In genomic region chr9:40344801-40345492, GRCm38 (mm10) we compare ENCODE assay signal across 8 mouse cellular contexts.
A peak's percentile ranks its signal among the peaks of the same experiment; 100 is the strongest.
DNase-seq lines count a peak whose midpoint lies in the region; ATAC-seq and TF ChIP-seq lines count a peak whose summit lies in the region.

No protein-coding gene starts in this region.

- DNase-seq in brain, adult 2 months (ENCODE audit: low read depth, low spot score): peak; percentile 87
- DNase-seq in ovary, postnatal 14 days (ENCODE audit: low spot score): no peak
- no peak for DNase-seq in spleen, postnatal 36 days (ENCODE audit: low spot score in 2 of 2)
- DNase-seq in heart, postnatal 10 days: no peak

- H3K4me1 ChIP-seq in intestine, embryonic 15.5 days (replicated peaks): peaks cover 15% of the 10 kb centered on the region; the same call in 1 of the 2 replicates
- H3K4me1 ChIP-seq in intestine, postnatal 0 days (replicated peaks; ENCODE audit: control insufficient read depth, insufficient read depth, low read length): no peaks in the 10 kb centered on the region
- H3K4me1 ChIP-seq in embryonic facial prominence, embryonic 15.5 days: peaks cover 21% of the 10 kb centered on the region

- WGBS in intestine, embryonic 15.5 days: 57% methylated on average over 10 of the region's 10 CpGs
- 54% methylated on average over 10 of the region's 10 CpGs for WGBS in intestine, postnatal 0 days
- 41% methylated on average over 10 of the region's 10 CpGs for WGBS in embryonic facial prominence, embryonic 15.5 days

- H3K27me3 ChIP-seq in intestine, embryonic 15.5 days (replicated peaks): no peaks in the 10 kb centered on the region
- H3K27me3 ChIP-seq in intestine, postnatal 0 days (replicated peaks; ENCODE audit: control insufficient read depth, insufficient read depth, low read length): no peaks in the 10 kb centered on the region
- no peaks in the 10 kb centered on the region for H3K27me3 ChIP-seq in embryonic facial prominence, embryonic 15.5 days

- peak; percentile 1; the same call in 1 of the 2 replicates for ATAC-seq in intestine, embryonic 15.5 days
- no peak for ATAC-seq in intestine, postnatal 0 days
- ATAC-seq in embryonic facial prominence, embryonic 15.5 days (ENCODE audit: insufficient number of reproducible peaks, low FRiP score, low TSS enrichment, low read depth): no peak
- ATAC-seq in megakaryocyte, adult 5-6 weeks (ENCODE audit: poor library complexity, severe bottlenecking): peak; percentile 59

- no peak overlapping the region for H3K4me3 ChIP-seq in intestine, embryonic 15.5 days (replicated peaks)
- no peak overlapping the region for H3K4me3 ChIP-seq in intestine, postnatal 0 days (ENCODE audit: low read depth, low read length)
- H3K4me3 ChIP-seq in embryonic facial prominence, embryonic 15.5 days (replicated peaks): peak overlapping the region; percentile 37

- H3K9me3 ChIP-seq in intestine, embryonic 15.5 days: no peaks in the 10 kb centered on the region
- no peaks in the 10 kb centered on the region for H3K9me3 ChIP-seq in intestine, postnatal 0 days (ENCODE audit: control insufficient read depth)
- no peaks in the 10 kb centered on the region for H3K9me3 ChIP-seq in embryonic facial prominence, embryonic 15.5 days (replicated peaks)

- no peak overlapping the region for H3K27ac ChIP-seq in intestine, embryonic 15.5 days
- no peak overlapping the region for H3K27ac ChIP-seq in intestine, postnatal 0 days (ENCODE audit: low read depth, low read length)
- peak overlapping the region; percentile 28; the same call in 1 of the 2 replicates for H3K27ac ChIP-seq in embryonic facial prominence, embryonic 15.5 days (replicated peaks)

- peak overlapping the region; percentile 61; the same call in 1 of the 2 replicates for H3K4me2 ChIP-seq in intestine, embryonic 15.5 days (replicated peaks)
- H3K4me2 ChIP-seq in intestine, postnatal 0 days (replicated peaks; ENCODE audit: low read depth): no peak overlapping the region
- H3K4me2 ChIP-seq in embryonic facial prominence, embryonic 15.5 days (replicated peaks): peak overlapping the region; percentile 59

- H3K9ac ChIP-seq in intestine, embryonic 15.5 days: no peak overlapping the region
- no peak overlapping the region for H3K9ac ChIP-seq in intestine, postnatal 0 days (ENCODE audit: low read depth, low read length)
- no peak overlapping the region for H3K9ac ChIP-seq in embryonic facial prominence, embryonic 15.5 days

- TF ChIP-seq CTCF in intestine, postnatal 0 days (IDR thresholded peaks at IDR 0.05; ENCODE audit: low read depth): no peak

- H3K36me3 ChIP-seq in intestine, embryonic 15.5 days: no peaks in the 10 kb centered on the region
- no peaks in the 10 kb centered on the region for H3K36me3 ChIP-seq in intestine, postnatal 0 days (ENCODE audit: control insufficient read depth, insufficient read depth)
- no peaks in the 10 kb centered on the region for H3K36me3 ChIP-seq in embryonic facial prominence, embryonic 15.5 days

- intact Hi-C loops in heart, postnatal 10 days (cut with DNase I): no loop called here

Comparison
In these comparisons a context has a peak if more than half of its experiments do, and no peak if none do; other contexts are left out.
1. ATAC-seq: peak in intestine, embryonic 15.5 days (single experiment) and megakaryocyte, adult 5-6 weeks (single experiment); none in intestine, postnatal 0 days (single experiment) and embryonic facial prominence, embryonic 15.5 days (single experiment).